Mouse (Mus musculus): ENCODE results near the gene Il10. TPM values are rescaled to one million over a fixed set of nuclear protein-coding genes. Genes with fewer than 3 reads are reported as not detected.

Gene Il10
- polyA plus RNA-seq, 1 experiment from 2014 or later = not detected

- WGBS = 88% methylated on average over 10 of the region's 10 CpGs
- Histone ChIP-seq H3K27me3 (ENCODE audit: control insufficient read depth, insufficient read depth, low read length) (no peaks in the 10 kb centered on the region), H3K9ac (ENCODE audit: low read length) (no peak overlapping the region), H3K9me3 (replicated peaks; ENCODE audit: control insufficient read depth, low read length) (no peaks in the 10 kb centered on the region), H3K4me2 (ENCODE audit: low read depth, low read length) (no peak overlapping the region), H3K36me3 (ENCODE audit: control insufficient read depth, insufficient read depth, low read length) (no peaks in the 10 kb centered on the region), H3K27ac (ENCODE audit: low read length) (no peak overlapping the region), H3K4me1 (ENCODE audit: control insufficient read depth, insufficient read depth, low read length) (no peaks in the 10 kb centered on the region), H3K4me3 (replicated peaks; ENCODE audit: low read length) (no peak overlapping the region)
- no peak for ATAC-seq (ENCODE audit: insufficient read depth, low FRiP score)
Measured at GRCm38 (mm10) chr1:130996356-130996755, 23.3 kb upstream of the Il10 start.

GRCm38 (mm10) chr1:130997441-130997840, 22.2 kb upstream of the Il10 start:
- H3K9me3 ChIP-seq (replicated peaks; ENCODE audit: control insufficient read depth, low read length) = no peaks in the 10 kb centered on the region
- H3K4me3 ChIP-seq (replicated peaks; ENCODE audit: low read length) = no peak overlapping the region
- H3K4me2 ChIP-seq (ENCODE audit: low read depth, low read length) = no peak overlapping the region
- no peaks in the 10 kb centered on the region for H3K4me1 ChIP-seq (ENCODE audit: control insufficient read depth, insufficient read depth, low read length)
- H3K27me3 ChIP-seq (ENCODE audit: control insufficient read depth, insufficient read depth, low read length) = no peaks in the 10 kb centered on the region
- no peak for ATAC-seq (ENCODE audit: insufficient read depth, low FRiP score)
- H3K36me3 ChIP-seq (ENCODE audit: control insufficient read depth, insufficient read depth, low read length) = no peaks in the 10 kb centered on the region
- no peak overlapping the region for H3K9ac ChIP-seq (ENCODE audit: low read length)
- H3K27ac ChIP-seq (ENCODE audit: low read length) = no peak overlapping the region
- WGBS = 78% methylated on average over 4 of the region's 4 CpGs

- H3K9ac ChIP-seq (ENCODE audit: low read length) = no peak overlapping the region
- H3K36me3 ChIP-seq (ENCODE audit: control insufficient read depth, insufficient read depth, low read length) = no peaks in the 10 kb centered on the region
- no peak overlapping the region for H3K4me3 ChIP-seq (replicated peaks; ENCODE audit: low read length)
- H3K27me3 ChIP-seq (ENCODE audit: control insufficient read depth, insufficient read depth, low read length) = no peaks in the 10 kb centered on the region
- no peak overlapping the region for H3K4me2 ChIP-seq (ENCODE audit: low read depth, low read length)
- WGBS = 88% methylated on average over 10 of the region's 10 CpGs
- H3K9me3 ChIP-seq (replicated peaks; ENCODE audit: control insufficient read depth, low read length) = no peaks in the 10 kb centered on the region
- no peak for ATAC-seq (ENCODE audit: insufficient read depth, low FRiP score)
- no peak overlapping the region for H3K27ac ChIP-seq (ENCODE audit: low read length)
- no peaks in the 10 kb centered on the region for H3K4me1 ChIP-seq (ENCODE audit: control insufficient read depth, insufficient read depth, low read length)
Measured at GRCm38 (mm10) chr1:130998321-130998720, 21.3 kb upstream of the Il10 start.

- H3K36me3 ChIP-seq (ENCODE audit: control insufficient read depth, insufficient read depth, low read length) = no peaks in the 10 kb centered on the region
- no peak overlapping the region for H3K4me3 ChIP-seq (replicated peaks; ENCODE audit: low read length)
- no peaks in the 10 kb centered on the region for H3K9me3 ChIP-seq (replicated peaks; ENCODE audit: control insufficient read depth, low read length)
- no peaks in the 10 kb centered on the region for H3K4me1 ChIP-seq (ENCODE audit: control insufficient read depth, insufficient read depth, low read length)
- no peaks in the 10 kb centered on the region for H3K27me3 ChIP-seq (ENCODE audit: control insufficient read depth, insufficient read depth, low read length)
- H3K4me2 ChIP-seq (ENCODE audit: low read depth, low read length) = no peak overlapping the region
- 83% methylated on average over 4 of the region's 4 CpGs for WGBS
- no peak overlapping the region for H3K27ac ChIP-seq (ENCODE audit: low read length)
- no peak overlapping the region for H3K9ac ChIP-seq (ENCODE audit: low read length)
- ATAC-seq (ENCODE audit: insufficient read depth, low FRiP score) = no peak
Measured at GRCm38 (mm10) chr1:130999708-131000107, 19.9 kb upstream of the Il10 start.

GRCm38 (mm10) chr1:131000296-131000695, 19.3 kb upstream of the Il10 start:
- H3K9ac ChIP-seq (ENCODE audit: low read length) = no peak overlapping the region
- H3K27ac ChIP-seq (ENCODE audit: low read length) = no peak overlapping the region
- ATAC-seq (ENCODE audit: insufficient read depth, low FRiP score) = no peak
- no peaks in the 10 kb centered on the region for H3K36me3 ChIP-seq (ENCODE audit: control insufficient read depth, insufficient read depth, low read length)
- H3K9me3 ChIP-seq (replicated peaks; ENCODE audit: control insufficient read depth, low read length) = no peaks in the 10 kb centered on the region
- no peaks in the 10 kb centered on the region for H3K27me3 ChIP-seq (ENCODE audit: control insufficient read depth, insufficient read depth, low read length)
- 86% methylated on average over 3 of the region's 3 CpGs for WGBS
- no peaks in the 10 kb centered on the region for H3K4me1 ChIP-seq (ENCODE audit: control insufficient read depth, insufficient read depth, low read length)
- no peak overlapping the region for H3K4me3 ChIP-seq (replicated peaks; ENCODE audit: low read length)
- no peak overlapping the region for H3K4me2 ChIP-seq (ENCODE audit: low read depth, low read length)

GRCm38 (mm10) chr1:131002561-131002960, 17.1 kb upstream of the Il10 start:
- no peak for ATAC-seq (ENCODE audit: insufficient read depth, low FRiP score)

GRCm38 (mm10) chr1:131003037-131003922, 16.4 kb upstream of the Il10 start:
- Histone ChIP-seq H3K4me1 (ENCODE audit: control insufficient read depth, insufficient read depth, low read length) (no peaks in the 10 kb centered on the region), H3K27ac (ENCODE audit: low read length) (no peak overlapping the region), H3K9me3 (replicated peaks; ENCODE audit: control insufficient read depth, low read length) (no peaks in the 10 kb centered on the region), H3K36me3 (ENCODE audit: control insufficient read depth, insufficient read depth, low read length) (no peaks in the 10 kb centered on the region), H3K4me3 (replicated peaks; ENCODE audit: low read length) (no peak overlapping the region), H3K9ac (ENCODE audit: low read length) (no peak overlapping the region), H3K27me3 (ENCODE audit: control insufficient read depth, insufficient read depth, low read length) (no peaks in the 10 kb centered on the region), H3K4me2 (ENCODE audit: low read depth, low read length) (no peak overlapping the region)
- WGBS = 56% methylated on average over 17 of the region's 17 CpGs
- ATAC-seq (ENCODE audit: insufficient read depth, low FRiP score) = no peak

More at GRCm38 (mm10) chr1:131002561-131002960, 17.1 kb upstream of the Il10 start:
- H3K27me3 ChIP-seq (ENCODE audit: control insufficient read depth, insufficient read depth, low read length) = no peaks in the 10 kb centered on the region
- WGBS = 86% methylated on average over 2 of the region's 2 CpGs
- no peak overlapping the region for H3K4me3 ChIP-seq (replicated peaks; ENCODE audit: low read length)
- no peaks in the 10 kb centered on the region for H3K9me3 ChIP-seq (replicated peaks; ENCODE audit: control insufficient read depth, low read length)
- no peaks in the 10 kb centered on the region for H3K4me1 ChIP-seq (ENCODE audit: control insufficient read depth, insufficient read depth, low read length)
- no peak overlapping the region for H3K9ac ChIP-seq (ENCODE audit: low read length)
- H3K36me3 ChIP-seq (ENCODE audit: control insufficient read depth, insufficient read depth, low read length) = no peaks in the 10 kb centered on the region
- no peak overlapping the region for H3K27ac ChIP-seq (ENCODE audit: low read length)
- H3K4me2 ChIP-seq (ENCODE audit: low read depth, low read length) = no peak overlapping the region

- 89% methylated on average over 1 of the region's 1 CpGs for WGBS
- no peak overlapping the region for H3K4me2 ChIP-seq (ENCODE audit: low read depth, low read length)
- no peak for ATAC-seq (ENCODE audit: insufficient read depth, low FRiP score)
- no peaks in the 10 kb centered on the region for H3K4me1 ChIP-seq (ENCODE audit: control insufficient read depth, insufficient read depth, low read length)
- H3K9me3 ChIP-seq (replicated peaks; ENCODE audit: control insufficient read depth, low read length) = no peaks in the 10 kb centered on the region
- H3K27me3 ChIP-seq (ENCODE audit: control insufficient read depth, insufficient read depth, low read length) = no peaks in the 10 kb centered on the region
- H3K36me3 ChIP-seq (ENCODE audit: control insufficient read depth, insufficient read depth, low read length) = no peaks in the 10 kb centered on the region
- no peak overlapping the region for H3K4me3 ChIP-seq (replicated peaks; ENCODE audit: low read length)
- no peak overlapping the region for H3K9ac ChIP-seq (ENCODE audit: low read length)
- no peak overlapping the region for H3K27ac ChIP-seq (ENCODE audit: low read length)
Measured at GRCm38 (mm10) chr1:131006069-131006468, 13.6 kb upstream of the Il10 start.

- no peak for ATAC-seq (ENCODE audit: insufficient read depth, low FRiP score)
- 69% methylated on average over 17 of the region's 17 CpGs for WGBS
- no peaks in the 10 kb centered on the region for H3K36me3 ChIP-seq (ENCODE audit: control insufficient read depth, insufficient read depth, low read length)
- H3K27ac ChIP-seq (ENCODE audit: low read length) = no peak overlapping the region
- H3K4me1 ChIP-seq (ENCODE audit: control insufficient read depth, insufficient read depth, low read length) = no peaks in the 10 kb centered on the region
- no peak overlapping the region for H3K4me2 ChIP-seq (ENCODE audit: low read depth, low read length)
- no peaks in the 10 kb centered on the region for H3K27me3 ChIP-seq (ENCODE audit: control insufficient read depth, insufficient read depth, low read length)
- no peaks in the 10 kb centered on the region for H3K9me3 ChIP-seq (replicated peaks; ENCODE audit: control insufficient read depth, low read length)
- H3K4me3 ChIP-seq (replicated peaks; ENCODE audit: low read length) = no peak overlapping the region
- no peak overlapping the region for H3K9ac ChIP-seq (ENCODE audit: low read length)
Measured at GRCm38 (mm10) chr1:131010201-131011153, 9.2 kb upstream of the Il10 start.
